Mouse (Mus musculus) intestine, embryonic 14.5 days (tissue): ENCODE results near the gene 1810055G02Rik. TPM values are rescaled to one million over a fixed set of nuclear protein-coding genes. Genes with fewer than 3 reads are reported as not detected.
A peak's percentile ranks its signal among the peaks of the same experiment; 100 is the strongest.

Source experiments
- ATAC-seq: fragments of 200-750 bp; cut with Nextera tagmentation; replicated peaks from 2 replicates; pipeline ENCODE4 v1.8.0; 2017; ENCODE audit warnings: low read depth, moderate number of reproducible peaks, moderate TSS enrichment, moderate library complexity; ENCODE audit not compliant: low FRiP score, low TSS enrichment
- DNase-seq: peaks from one replicate; pipeline ENCODE4 v3.0.0-alpha.2; 2018; ENCODE audit warnings: low spot score
- H3K27ac ChIP-seq: fragments of 300-500 bp; sonication (generic); 2 replicates; pipeline ENCODE4 v1.5.1; 2014; ENCODE audit warnings: low read depth, mild to moderate bottlenecking, control low read depth
- H3K27me3 ChIP-seq: fragments of 300-500 bp; sonication (generic); replicated peaks from 2 replicates; pipeline ENCODE4 v1.6.1; 2014; ENCODE audit warnings: low read length, control low read depth; ENCODE audit not compliant: control insufficient read depth, insufficient read depth
- H3K36me3 ChIP-seq: fragments of 300-500 bp; sonication (generic); 2 replicates; pipeline ENCODE4 v1.6.1; 2014; ENCODE audit warnings: low read length, control low read depth; ENCODE audit not compliant: control insufficient read depth, insufficient read depth
- H3K4me1 ChIP-seq: fragments of 300-500 bp; sonication (generic); replicated peaks from 2 replicates; pipeline ENCODE4 v1.6.1; 2014; ENCODE audit warnings: low read length, control low read depth, mixed read lengths; ENCODE audit not compliant: control insufficient read depth, insufficient read depth
- H3K4me2 ChIP-seq: fragments of 300-500 bp; sonication (generic); 2 replicates; pipeline ENCODE4 v1.6.1; 2014; ENCODE audit warnings: low read length
- H3K4me3 ChIP-seq: fragments of 300-500 bp; sonication (generic); 2 replicates; pipeline ENCODE4 v1.5.1; 2014; ENCODE audit warnings: low read depth, low read length, control low read depth, mixed read lengths
- H3K9ac ChIP-seq: fragments of 300-500 bp; sonication (generic); 2 replicates; pipeline ENCODE4 v1.6.1; 2014; ENCODE audit warnings: mild to moderate bottlenecking, low read length
- H3K9me3 ChIP-seq: fragments of 300-500 bp; sonication (generic); 2 replicates; pipeline ENCODE4 v1.6.1; 2016; ENCODE audit warnings: low read length, control low read depth; ENCODE audit not compliant: control insufficient read depth
- WGBS: fragments of 180-500 bp; shearing (Covaris S2); extraction: QIAGEN DNeasy Blood & Tissue Kit; methylation state at CpG from one replicate; pipeline ENCODE4 v1.1.7; 2014; 5-methylcytosine and 5-hydroxymethylcytosine counted together
- polyA plus RNA-seq: library from polyadenylated mRNA; unstranded; fragments of >200 nt; fragmentation: Nextera tagmentation; extraction: Ambion mirVana; gene quantifications from 2 replicates; pipeline ENCODE4 v1.2.1, GENCODE M21; 2014

Gene 1810055G02Rik
- polyA plus RNA-seq, 1 experiment from 2014 or later = 36.4 TPM

DNA sequence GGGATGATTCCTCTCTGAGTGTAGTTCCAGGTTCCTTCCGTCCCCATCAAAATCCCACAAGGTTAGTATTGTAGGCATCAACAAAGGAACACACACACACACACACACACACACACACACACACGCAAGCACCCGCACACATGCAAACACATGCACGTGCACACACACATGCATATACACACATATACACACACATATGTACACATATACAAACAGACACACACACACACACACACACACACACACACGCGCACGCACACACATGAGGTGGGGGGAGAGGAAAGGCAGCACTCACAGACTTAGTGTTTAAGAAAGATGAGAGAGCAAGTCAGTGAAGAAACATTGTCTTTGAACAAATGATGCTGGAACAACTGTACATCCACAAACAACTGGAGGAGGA, 35.3 kb downstream of the 1810055G02Rik start:
- peak overlapping the region; percentile 52; the same call in 1 of the 2 replicates for H3K4me2 ChIP-seq
- DNase-seq (no peak), ATAC-seq (no peak)

DNA sequence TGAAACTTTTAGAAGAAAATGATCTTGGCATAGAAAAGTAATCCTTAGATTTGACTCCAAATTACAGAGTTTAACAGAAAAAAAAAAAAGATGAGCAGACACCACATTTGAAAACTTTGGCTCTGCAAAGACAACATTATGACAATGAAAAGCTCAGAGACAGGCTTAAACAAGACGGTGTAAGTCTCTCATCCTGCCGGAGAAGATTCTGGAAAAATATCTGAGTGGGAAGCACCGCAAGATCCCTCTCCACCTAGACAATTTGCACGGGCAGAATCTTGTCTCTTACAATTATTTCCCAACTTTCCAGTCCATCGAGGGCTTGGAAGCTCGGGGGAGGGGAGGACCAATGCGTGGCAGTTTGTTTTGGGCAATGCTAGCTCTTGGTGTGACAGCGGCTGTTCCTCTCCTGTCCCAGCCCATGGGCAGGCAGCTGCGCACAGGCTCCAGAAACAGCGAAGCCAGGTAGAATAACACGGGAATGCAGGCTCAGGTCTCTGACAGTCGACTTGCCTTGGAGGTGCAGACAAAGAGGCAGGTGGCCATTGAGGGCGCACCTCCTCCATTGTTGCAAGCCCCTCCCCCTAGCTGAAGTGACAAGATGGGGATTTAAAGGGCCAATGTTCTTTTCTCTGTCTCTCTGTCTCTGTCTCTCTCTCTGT, 35.9 kb downstream of the 1810055G02Rik start:
- Histone ChIP-seq H3K9ac (peak overlapping the region; percentile 55), H3K4me3 (peak overlapping the region; percentile 50), H3K36me3 (no peaks in the 10 kb centered on the region), H3K4me2 (peak overlapping the region; percentile 52), H3K4me1 (peaks cover 8% of the 10 kb centered on the region; the same call in 1 of the 2 replicates), H3K27ac (peak overlapping the region; percentile 40; the same call in 1 of the 2 replicates), H3K27me3 (no peaks in the 10 kb centered on the region), H3K9me3 (no peaks in the 10 kb centered on the region)
- 2% methylated on average over 13 of the region's 13 CpGs for WGBS
- DNase-seq (peak; percentile 87), ATAC-seq (peak; percentile 43; the same call in 1 of the 2 replicates)

More for the DNA sequence above, 35.3 kb downstream of the 1810055G02Rik start:
- 74% methylated on average over 7 of the region's 7 CpGs for WGBS
- H3K36me3 ChIP-seq = no peaks in the 10 kb centered on the region
- H3K9me3 ChIP-seq = no peaks in the 10 kb centered on the region
- H3K4me1 ChIP-seq = peaks cover 8% of the 10 kb centered on the region; the same call in 1 of the 2 replicates
- H3K27ac ChIP-seq = no peak overlapping the region
- peak overlapping the region; percentile 50; the same call in 1 of the 2 replicates for H3K4me3 ChIP-seq
- H3K9ac ChIP-seq = no peak overlapping the region; the same call in 1 of the 2 replicates
- H3K27me3 ChIP-seq = no peaks in the 10 kb centered on the region

DNA sequence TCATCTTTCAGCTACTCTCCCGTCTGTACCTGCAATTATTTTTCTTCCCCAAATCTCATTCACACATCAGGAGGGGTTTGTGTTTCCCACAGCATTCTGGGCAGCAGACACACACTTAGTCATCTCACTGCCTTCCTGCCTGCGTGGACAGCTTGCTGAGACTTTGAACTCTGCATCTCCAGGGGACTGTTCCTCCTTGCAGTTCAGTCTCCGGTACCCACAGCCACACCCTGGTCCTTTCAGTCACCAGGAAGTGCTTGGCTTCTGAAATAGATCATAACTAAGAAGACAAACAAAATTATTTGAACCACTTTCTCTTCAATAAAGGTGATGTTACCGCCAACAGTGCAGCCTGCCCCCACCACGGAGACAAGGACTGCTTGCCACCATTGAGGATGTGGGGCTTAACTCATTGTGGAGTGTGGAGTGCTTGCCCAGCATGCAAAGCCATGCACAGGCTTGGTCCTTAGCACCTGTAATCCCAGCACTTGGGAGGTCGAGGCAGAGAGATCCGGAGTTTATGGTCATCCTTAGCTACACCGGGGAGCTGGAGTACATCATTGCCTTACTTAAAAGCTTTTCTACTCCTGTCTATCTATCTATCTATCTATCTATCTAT, 44.6 kb downstream of the 1810055G02Rik start:
- WGBS = 50% methylated on average over 8 of the region's 8 CpGs
- H3K4me1 ChIP-seq = no peaks in the 10 kb centered on the region
- no peaks in the 10 kb centered on the region for H3K9me3 ChIP-seq
- no peak overlapping the region for H3K4me3 ChIP-seq
- H3K9ac ChIP-seq = no peak overlapping the region
- no peak for DNase-seq
- no peak overlapping the region for H3K27ac ChIP-seq
- no peaks in the 10 kb centered on the region for H3K36me3 ChIP-seq
- H3K27me3 ChIP-seq = no peaks in the 10 kb centered on the region
- no peak; the same call in 1 of the 2 replicates for ATAC-seq
- H3K4me2 ChIP-seq = no peak overlapping the region

GRCm38 (mm10) chr19:3753240-3753633, 45.1 kb downstream of the 1810055G02Rik start:
- WGBS = 84% methylated on average over 1 of the region's 1 CpGs
- ATAC-seq = no peak

DNA sequence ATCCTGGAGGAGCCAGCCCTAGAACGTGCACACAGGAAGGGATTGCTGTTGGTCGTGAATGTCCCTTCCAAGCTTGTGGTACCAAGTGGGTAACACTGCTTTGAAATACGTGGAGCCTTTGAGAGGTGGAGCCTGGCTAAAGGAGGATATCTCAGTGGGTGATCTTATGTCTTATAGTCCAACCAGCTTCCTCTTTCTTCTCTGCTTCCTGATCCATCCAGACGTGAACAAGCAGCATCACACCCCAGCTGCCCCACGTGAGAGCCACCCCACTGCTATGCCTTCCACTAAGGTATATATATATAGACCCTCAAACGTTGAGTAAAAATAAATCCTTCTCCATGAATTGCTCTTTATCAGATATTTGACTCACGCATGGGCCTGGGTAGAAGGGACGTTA, 45.6 kb downstream of the 1810055G02Rik start:
- no peak for DNase-seq
- WGBS = 47% methylated on average over 8 of the region's 8 CpGs

More at GRCm38 (mm10) chr19:3753240-3753633, 45.1 kb downstream of the 1810055G02Rik start:
- Histone ChIP-seq H3K4me1 (no peaks in the 10 kb centered on the region), H3K9me3 (no peaks in the 10 kb centered on the region), H3K27ac (no peak overlapping the region), H3K4me3 (no peak overlapping the region), H3K36me3 (no peaks in the 10 kb centered on the region), H3K27me3 (no peaks in the 10 kb centered on the region), H3K4me2 (no peak overlapping the region), H3K9ac (no peak overlapping the region)
- DNase-seq = no peak

GRCm38 (mm10) chr19:3757861-3758260, 49.8 kb downstream of the 1810055G02Rik start:
- H3K4me2 ChIP-seq = no peak overlapping the region
- no peak overlapping the region for H3K9ac ChIP-seq
- H3K27ac ChIP-seq = no peak overlapping the region
- no peaks in the 10 kb centered on the region for H3K4me1 ChIP-seq
- no peaks in the 10 kb centered on the region for H3K9me3 ChIP-seq
- no peak for ATAC-seq
- 52% methylated on average over 1 of the region's 1 CpGs for WGBS
- no peaks in the 10 kb centered on the region for H3K36me3 ChIP-seq
- H3K27me3 ChIP-seq = no peaks in the 10 kb centered on the region
- DNase-seq = no peak
- H3K4me3 ChIP-seq = no peak overlapping the region

More for the DNA sequence above, 45.6 kb downstream of the 1810055G02Rik start:
- H3K4me3 ChIP-seq = no peak overlapping the region
- no peaks in the 10 kb centered on the region for H3K9me3 ChIP-seq
- H3K4me2 ChIP-seq = no peak overlapping the region
- no peaks in the 10 kb centered on the region for H3K4me1 ChIP-seq
- H3K36me3 ChIP-seq = no peaks in the 10 kb centered on the region
- H3K27ac ChIP-seq = no peak overlapping the region
- no peak for ATAC-seq
- no peak overlapping the region for H3K9ac ChIP-seq
- H3K27me3 ChIP-seq = no peaks in the 10 kb centered on the region

- peaks cover 3% of the 10 kb centered on the region; the same call in 1 of the 2 replicates for H3K4me1 ChIP-seq
- H3K27ac ChIP-seq = no peak overlapping the region
- no peak overlapping the region for H3K9ac ChIP-seq
- H3K36me3 ChIP-seq = no peaks in the 10 kb centered on the region
- no peak overlapping the region for H3K4me2 ChIP-seq
- DNase-seq = no peak
- WGBS = 86% methylated on average over 4 of the region's 4 CpGs
- H3K4me3 ChIP-seq = no peak overlapping the region
- no peaks in the 10 kb centered on the region for H3K27me3 ChIP-seq
- ATAC-seq = no peak
- H3K9me3 ChIP-seq = no peaks in the 10 kb centered on the region
Measured at GRCm38 (mm10) chr19:3765221-3765820, 57.2 kb downstream of the 1810055G02Rik start.

GRCm38 (mm10) chr19:3766378-3766777, 58.3 kb downstream of the 1810055G02Rik start:
- no peak overlapping the region for H3K9ac ChIP-seq
- no peak overlapping the region for H3K4me3 ChIP-seq
- ATAC-seq = no peak
- no peak overlapping the region for H3K27ac ChIP-seq
- no peaks in the 10 kb centered on the region for H3K9me3 ChIP-seq
- H3K36me3 ChIP-seq = 0 out of 2 replicates have a peak, but pooled peaks cover 5% of the 10 kb centered on the region
- no peaks in the 10 kb centered on the region for H3K27me3 ChIP-seq
- H3K4me2 ChIP-seq = peak overlapping the region; percentile 86
- WGBS = 91% methylated on average over 5 of the region's 5 CpGs
- peaks cover 3% of the 10 kb centered on the region; the same call in 1 of the 2 replicates for H3K4me1 ChIP-seq
- no peak for DNase-seq
